Mouse (Mus musculus): ENCODE results near the gene Slc2a2.

- TF ChIP-seq CTCF (IDR thresholded peaks at IDR 0.05; ENCODE audit: insufficient read depth, low read depth, low read length), result no peak
- TF ChIP-seq POLR2A (IDR thresholded peaks at IDR 0.05; ENCODE audit: insufficient read depth, low read depth, low read length), result no peak
Observed at GRCm38 (mm10) chr3:28695608-28696007, 2.1 kb upstream of the Slc2a2 start.

Data from olfactory bulb, adult 2 months (tissue).